8 mouse cellular contexts compared by ENCODE assay signal in genomic region chr12:54191181-54191580, GRCm38 (mm10). TPM values are rescaled to one million over a fixed set of nuclear protein-coding genes. Genes with fewer than 3 reads are reported as not detected.
A peak's percentile ranks its signal among the peaks of the same experiment; 100 is the strongest.
DNase-seq lines count a peak whose midpoint lies in the region; ATAC-seq and TF ChIP-seq lines count a peak whose summit lies in the region.

No protein-coding gene starts in this region.

- no peak for TF ChIP-seq POLR2A in lung, adult 2 months (IDR thresholded peaks at IDR 0.05; ENCODE audit: borderline replicate concordance, extremely low read depth, low read depth, low read length)
- TF ChIP-seq POLR2A in thymus, adult 2 months (IDR thresholded peaks at IDR 0.05; ENCODE audit: control insufficient read depth, extremely low read depth, insufficient read depth, low read length, poor library complexity): no peak

- H3K27ac ChIP-seq in embryonic facial prominence, embryonic 15.5 days (replicated peaks): peak overlapping the region; percentile 90
- H3K27ac ChIP-seq in intestine, embryonic 16.5 days (ENCODE audit: low read length): peak overlapping the region; percentile 96
- peak overlapping the region; percentile 99 for H3K27ac ChIP-seq in stomach, embryonic 16.5 days (ENCODE audit: low read length)
- no peak overlapping the region for H3K27ac ChIP-seq in thymus, adult 2 months (ENCODE audit: control insufficient read depth, insufficient read depth, low read length)

- no peak overlapping the region for H3K9ac ChIP-seq in embryonic facial prominence, embryonic 15.5 days
- H3K9ac ChIP-seq in intestine, embryonic 16.5 days (ENCODE audit: low read depth, low read length): peak overlapping the region; percentile 46
- peak overlapping the region; percentile 71 for H3K9ac ChIP-seq in stomach, embryonic 16.5 days (ENCODE audit: low read length)

- H3K4me2 ChIP-seq in embryonic facial prominence, embryonic 15.5 days (replicated peaks): peak overlapping the region; percentile 51
- H3K4me2 ChIP-seq in intestine, embryonic 16.5 days (ENCODE audit: low read depth, low read length): peak overlapping the region; percentile 51
- peak overlapping the region; percentile 64 for H3K4me2 ChIP-seq in stomach, embryonic 16.5 days (ENCODE audit: low read depth, low read length)

- no peaks in the 10 kb centered on the region for H3K27me3 ChIP-seq in embryonic facial prominence, embryonic 15.5 days
- no peaks in the 10 kb centered on the region for H3K27me3 ChIP-seq in intestine, embryonic 16.5 days (replicated peaks; ENCODE audit: control insufficient read depth, insufficient read depth, low read length)
- H3K27me3 ChIP-seq in stomach, embryonic 16.5 days (ENCODE audit: control insufficient read depth, insufficient read depth, low read length): no peaks in the 10 kb centered on the region
- no peaks in the 10 kb centered on the region for H3K27me3 ChIP-seq in thymus, adult 2 months (ENCODE audit: control insufficient read depth, insufficient read depth, low read length)

- H3K4me1 ChIP-seq in embryonic facial prominence, embryonic 15.5 days: peaks cover 65% of the 10 kb centered on the region
- H3K4me1 ChIP-seq in intestine, embryonic 16.5 days (ENCODE audit: control insufficient read depth, insufficient read depth, low read length): peaks cover 63% of the 10 kb centered on the region
- peaks cover 7% of the 10 kb centered on the region; the same call in 1 of the 2 replicates for H3K4me1 ChIP-seq in lung, adult 2 months (ENCODE audit: control insufficient read depth, insufficient read depth, low read length)
- peaks cover 67% of the 10 kb centered on the region for H3K4me1 ChIP-seq in stomach, embryonic 16.5 days (ENCODE audit: control insufficient read depth, insufficient read depth, low read length)
- H3K4me1 ChIP-seq in thymus, adult 2 months (replicated peaks; ENCODE audit: control insufficient read depth, insufficient read depth, low read length): peaks cover 58% of the 10 kb centered on the region

- H3K9me3 ChIP-seq in embryonic facial prominence, embryonic 15.5 days (replicated peaks): no peaks in the 10 kb centered on the region
- no peaks in the 10 kb centered on the region for H3K9me3 ChIP-seq in intestine, embryonic 16.5 days (ENCODE audit: control insufficient read depth, low read length)
- no peaks in the 10 kb centered on the region for H3K9me3 ChIP-seq in stomach, embryonic 16.5 days (replicated peaks; ENCODE audit: control insufficient read depth, low read length)

- peak; percentile 11 for DNase-seq in NIH3T3 (ENCODE audit: low read depth)
- peak; percentile 10 for DNase-seq in lung, adult 2 months
- no peak for DNase-seq in left cerebral cortex, adult 9 months (ENCODE audit: low spot score in 2 of 2)
- DNase-seq in thymus, adult 2 months: no peak
- no peak for DNase-seq in cerebellum, postnatal 10 days

- ATAC-seq in embryonic facial prominence, embryonic 15.5 days (ENCODE audit: insufficient number of reproducible peaks, low FRiP score, low TSS enrichment, low read depth): no peak
- ATAC-seq in intestine, embryonic 16.5 days: peak; percentile 86
- ATAC-seq in stomach, embryonic 16.5 days (ENCODE audit: insufficient read depth, low FRiP score): peak; percentile 43; the same call in 1 of the 2 replicates

- no peak overlapping the region; the same call in 1 of the 2 replicates for H3K4me3 ChIP-seq in embryonic facial prominence, embryonic 15.5 days (replicated peaks)
- peak overlapping the region; percentile 30; the same call in 1 of the 2 replicates for H3K4me3 ChIP-seq in intestine, embryonic 16.5 days (ENCODE audit: low read length)
- H3K4me3 ChIP-seq in lung, adult 2 months (replicated peaks; ENCODE audit: extremely low read depth, low read depth, low read length): no peak overlapping the region
- H3K4me3 ChIP-seq in stomach, embryonic 16.5 days (replicated peaks; ENCODE audit: low read length): 0 out of 2 replicates have a peak overlapping the region, but pooled peaks have one; percentile 28
- no peak overlapping the region for H3K4me3 ChIP-seq in thymus, adult 2 months (ENCODE audit: control insufficient read depth, insufficient read depth, low read length)

- 28% methylated on average over 9 of the region's 9 CpGs for WGBS in embryonic facial prominence, embryonic 15.5 days
- WGBS in intestine, embryonic 16.5 days: 27% methylated on average over 9 of the region's 9 CpGs
- 32% methylated on average over 9 of the region's 9 CpGs for WGBS in lung, adult 2 months
- 32% methylated on average over 9 of the region's 9 CpGs for WGBS in stomach, embryonic 16.5 days
- 16% methylated on average over 9 of the region's 9 CpGs for WGBS in thymus, adult 2 months

- no peak for TF ChIP-seq CTCF in lung, adult 2 months (IDR thresholded peaks at IDR 0.05; ENCODE audit: insufficient read depth, low read length)
- TF ChIP-seq CTCF in thymus, adult 2 months (IDR thresholded peaks at IDR 0.05; ENCODE audit: borderline replicate concordance, control insufficient read depth, extremely low read depth, insufficient read depth, low read length, poor library complexity): no peak

- H3K36me3 ChIP-seq in embryonic facial prominence, embryonic 15.5 days: no peaks in the 10 kb centered on the region
- H3K36me3 ChIP-seq in intestine, embryonic 16.5 days (ENCODE audit: control insufficient read depth, insufficient read depth, low read length): 0 out of 2 replicates have a peak, but pooled peaks cover 3% of the 10 kb centered on the region
- H3K36me3 ChIP-seq in stomach, embryonic 16.5 days (ENCODE audit: control insufficient read depth, insufficient read depth, low read length): no peaks in the 10 kb centered on the region
- no peaks in the 10 kb centered on the region for H3K36me3 ChIP-seq in thymus, adult 2 months (ENCODE audit: control insufficient read depth, insufficient read depth, low read length)

RNA-seq across cellular contexts. Expression of gene Egln3, which starts 12.5 kb away (rescaled TPM):
- 20.5 and 20.6 TPM in 2 replicates for polyA plus RNA-seq in embryonic facial prominence, embryonic 15.5 days (2015; fragmentation: Nextera tagmentation; extraction: Ambion mirVana)
- polyA plus RNA-seq in intestine, embryonic 16.5 days (2015; fragmentation: Nextera tagmentation; extraction: Ambion mirVana): 69.4 and 73.6 TPM in 2 replicates
- polyA plus RNA-seq in lung, adult 2 months (2012; rRNA removed): 1.9 and 9.2 TPM in 2 replicates
- polyA plus RNA-seq in stomach, embryonic 16.5 days (2015; fragmentation: Nextera tagmentation; extraction: Ambion mirVana): 59.8 and 64.7 TPM in 2 replicates
- polyA plus RNA-seq in thymus, adult 2 months (2012; rRNA removed): 22.2 and 26.1 TPM in 2 replicates

Comparison
In these comparisons a context has a peak if more than half of its experiments do, and no peak if none do; other contexts are left out.
1. DNase-seq: peak in NIH3T3 (single experiment) and lung, adult 2 months (single experiment); none in left cerebral cortex, adult 9 months (0 of 2), thymus, adult 2 months (single experiment) and cerebellum, postnatal 10 days (0 of 2).
2. H3K4me3 ChIP-seq: peak in intestine, embryonic 16.5 days (single experiment) and stomach, embryonic 16.5 days (single experiment); none in embryonic facial prominence, embryonic 15.5 days (single experiment), lung, adult 2 months (single experiment) and thymus, adult 2 months (single experiment).
3. Peak in every context shown above with its lines, with median percentiles within 50 percentile points of each other: H3K4me2 ChIP-seq.